Mouse (Mus musculus) heart, adult 11 months (tissue): ENCODE measurements around the gene Syt11.
"Not testable (repeated sequence)": the region's sequence is repeated elsewhere in the genome, so short reads cannot be mapped to it uniquely, and the experiment has no call there.

Source experiments
- DNase-seq: peaks from one replicate; pipeline ENCODE4 v3.0.0; 2022

The Syt11 gene

GRCm38 (mm10) chr3:88719098-88719497 lies 55.9 kb downstream of the Syt11 start:
- peak; percentile 99 for DNase-seq

GRCm38 (mm10) chr3:88717831-88718230 lies 57.1 kb downstream of the Syt11 start:
- no peak for DNase-seq

- peak; percentile 94 for DNase-seq
These were observed 57.7 kb downstream of the Syt11 start for GRCm38 (mm10) chr3:88717198-88717798.

- DNase-seq = peak; percentile 99
These were observed 58.4 kb downstream of the Syt11 start, which contains the start of gene Rit1 for GRCm38 (mm10) chr3:88716399-88717197. Rit1 (plus strand) TSS chr3:88716838.

DNA sequence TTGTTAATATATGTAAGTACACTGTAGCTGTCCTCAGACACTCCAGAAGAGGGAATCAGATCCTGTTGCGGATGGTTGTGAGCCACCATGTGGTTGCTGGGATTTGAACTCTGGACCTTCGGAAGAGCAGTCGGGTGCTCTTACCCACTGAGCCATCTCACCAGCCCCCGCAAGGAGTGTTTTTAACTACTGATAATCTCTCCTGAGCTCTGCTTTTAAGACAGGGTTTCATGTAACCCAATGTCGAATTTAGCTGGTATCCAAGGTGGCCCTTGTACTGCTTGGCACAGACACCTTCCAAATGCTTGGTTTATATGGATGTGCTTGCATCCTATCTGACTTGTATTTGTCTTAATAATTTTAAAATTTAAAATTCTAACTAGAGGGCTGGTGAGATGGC lies 59.2 kb downstream of the Syt11 start:
- DNase-seq = not testable (repeated sequence)

DNA sequence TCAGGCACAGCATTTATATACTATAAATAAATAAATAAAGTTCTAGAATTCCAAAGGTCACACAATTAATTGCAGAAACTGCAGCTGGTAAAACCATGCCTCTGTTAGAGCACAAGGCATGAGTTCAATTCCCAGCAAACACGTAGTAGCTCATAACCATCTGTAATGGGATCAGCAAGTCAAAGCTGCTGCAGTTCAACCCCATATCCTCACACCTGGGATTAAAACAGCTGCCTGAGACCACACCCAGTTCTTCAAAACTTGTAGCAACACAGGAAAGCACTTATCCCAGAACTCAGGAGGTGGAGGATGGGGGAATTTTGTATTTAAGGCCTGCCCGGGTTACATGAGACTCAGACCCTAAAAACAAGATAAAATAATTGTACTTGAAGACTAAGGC lies 60.2 kb downstream of the Syt11 start:
- peak; percentile 88 for DNase-seq

- no peak for DNase-seq
These were observed 61.3 kb downstream of the Syt11 start for GRCm38 (mm10) chr3:88713709-88714108.

GRCm38 (mm10) chr3:88701222-88701621 lies 73.7 kb downstream of the Syt11 start:
- peak; percentile 82 for DNase-seq

DNA sequence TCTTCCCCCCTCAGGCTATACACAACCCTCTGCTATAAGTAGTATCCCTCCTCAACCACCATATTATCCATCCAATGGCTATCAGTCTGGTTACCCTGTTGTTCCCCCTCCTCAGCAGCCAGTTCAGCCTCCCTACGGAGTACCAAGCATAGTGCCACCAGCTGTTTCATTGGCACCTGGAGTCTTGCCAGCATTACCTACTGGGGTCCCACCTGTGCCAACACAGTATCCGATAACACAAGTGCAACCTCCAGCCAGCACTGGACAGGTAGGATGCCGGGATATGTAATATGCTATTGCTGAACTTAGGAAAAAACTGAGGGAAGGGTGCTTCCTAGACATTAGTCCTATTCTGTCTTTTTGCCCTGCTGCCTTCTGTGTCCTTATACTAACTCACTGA lies 74.7 kb downstream of the Syt11 start:
- DNase-seq = peak; percentile 85

DNA sequence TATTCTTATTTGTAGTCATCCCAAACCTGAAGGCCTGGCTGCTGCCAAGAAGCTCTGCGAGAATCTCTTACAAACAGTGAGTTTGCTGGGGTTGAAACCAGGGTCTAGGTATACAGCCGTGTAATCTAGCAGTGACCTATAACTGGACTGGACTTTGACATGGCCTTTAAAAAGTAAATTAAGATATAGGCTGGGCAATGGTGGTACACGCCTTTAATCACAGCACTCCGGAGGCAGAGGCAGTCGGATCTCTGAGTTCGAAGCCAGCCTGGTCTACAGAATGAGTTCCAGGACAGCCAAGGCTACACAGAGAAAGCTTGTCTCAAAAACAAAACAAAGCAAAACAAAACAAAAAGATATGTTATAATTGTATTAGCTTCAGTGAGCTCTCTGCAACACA lies 76.1 kb downstream of the Syt11 start:
- peak; percentile 66 for DNase-seq

GRCm38 (mm10) chr3:88698051-88698450 lies 76.9 kb downstream of the Syt11 start:
- peak; percentile 74 for DNase-seq

DNA sequence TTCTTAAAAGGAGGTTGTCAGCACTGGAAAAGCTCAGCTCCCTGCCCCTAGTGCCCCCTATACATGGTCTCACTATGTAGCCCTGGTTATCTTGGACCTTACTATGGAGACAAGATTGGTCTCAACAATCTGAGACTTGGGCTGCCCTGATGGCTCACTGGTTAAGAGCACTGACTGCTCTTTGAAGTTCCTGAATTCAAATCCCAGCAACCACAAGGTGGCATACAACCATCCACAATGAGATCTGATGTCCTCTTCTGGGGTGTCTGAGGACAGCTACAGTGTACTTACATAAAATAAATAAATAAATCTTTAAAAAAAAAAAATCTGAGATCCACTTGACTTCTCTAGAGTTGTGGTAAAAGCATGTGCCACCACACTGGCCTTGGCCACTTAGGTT lies 79.4 kb downstream of the Syt11 start:
- peak; percentile 75 for DNase-seq
